Mouse (Mus musculus): ENCODE measurements around the gene Tmem92.
A peak's percentile ranks its signal among the peaks of the same experiment; 100 is the strongest.

Tmem92 gene

GRCm38 (mm10) chr11:94728545-94728944, 54.0 kb downstream of the Tmem92 start:
- DNase-seq (ENCODE audit: low spot score) = peak; percentile 84

- DNase-seq (ENCODE audit: low spot score) = no peak
These were observed 55.2 kb downstream of the Tmem92 start for GRCm38 (mm10) chr11:94727306-94727705.

Measured in yolk sac, embryonic 10.5 days (tissue).